17 mouse cellular contexts compared by ENCODE assay signal in genomic region chr19:24945521-24946262, GRCm38 (mm10). TPM values are rescaled to one million over a fixed set of nuclear protein-coding genes. Genes with fewer than 3 reads are reported as not detected.
"Had no signal": no experiment of that assay in that cellular context is flagged by ENCODE, and none has a peak within 500 bp of the region (broad histone marks: within the 10 kb centered on the region; RNA-seq: fewer than 3 reads in every experiment).

No protein-coding gene starts in this region.

- H3K4me1 ChIP-seq: limb, embryonic 15.5 days; liver, embryonic 15.5 days; lung, embryonic 15.5 days; midbrain, embryonic 15.5 days; neural tube, embryonic 13.5 days; stomach, embryonic 15.5 days had no signal

- H3K27me3 ChIP-seq: limb, embryonic 15.5 days; liver, embryonic 15.5 days; lung, embryonic 15.5 days; midbrain, embryonic 15.5 days; neural tube, embryonic 13.5 days; stomach, embryonic 15.5 days had no signal

- DNase-seq: kidney, adult 11 months; kidney, adult 9 months; kidney, postnatal 36 days; layer of hippocampus, adult 9-11 months; layer of hippocampus, postnatal 36 days; right cerebral cortex, postnatal 14 days; thymus, postnatal 36 days had no signal

- ATAC-seq: midbrain, embryonic 15.5 days had no signal

- H3K27ac ChIP-seq: kidney, postnatal 0 days; limb, embryonic 15.5 days; liver, embryonic 15.5 days; lung, embryonic 15.5 days; midbrain, embryonic 15.5 days; neural tube, embryonic 13.5 days; stomach, embryonic 15.5 days had no signal

- H3K9me3 ChIP-seq: limb, embryonic 15.5 days; liver, embryonic 15.5 days; lung, embryonic 15.5 days; midbrain, embryonic 15.5 days; neural tube, embryonic 13.5 days; stomach, embryonic 15.5 days had no signal

- H3K4me2 ChIP-seq: limb, embryonic 15.5 days; liver, embryonic 15.5 days; lung, embryonic 15.5 days; midbrain, embryonic 15.5 days; neural tube, embryonic 13.5 days; stomach, embryonic 15.5 days had no signal

- H3K36me3 ChIP-seq: lung, embryonic 15.5 days; neural tube, embryonic 13.5 days; stomach, embryonic 15.5 days had no signal

- H3K4me3 ChIP-seq: limb, embryonic 15.5 days; liver, embryonic 15.5 days; lung, embryonic 15.5 days; midbrain, embryonic 15.5 days; neural tube, embryonic 13.5 days; stomach, embryonic 15.5 days had no signal

- H3K9ac ChIP-seq: limb, embryonic 15.5 days; liver, embryonic 15.5 days; lung, embryonic 15.5 days; midbrain, embryonic 15.5 days; neural tube, embryonic 13.5 days; stomach, embryonic 15.5 days had no signal

RNA-seq across cellular contexts. Expression of gene Foxd4, which starts 44.7 kb away (rescaled TPM):
- polyA plus RNA-seq: kidney, postnatal 0 days; limb, embryonic 11.5 days; limb, embryonic 15.5 days; liver, embryonic 15.5 days; lung, embryonic 15.5 days; neural tube, embryonic 13.5 days; stomach, embryonic 15.5 days; testis, adult 2 months; thymus, postnatal 0 days had no signal
